Mouse (Mus musculus): ENCODE measurements around the gene Gm4871. TPM values are rescaled to one million over a fixed set of nuclear protein-coding genes. Genes with fewer than 3 reads are reported as not detected.

Gm4871 gene
- polyA plus RNA-seq (2012; rRNA removed), result not detected in 2 replicates

DNA sequence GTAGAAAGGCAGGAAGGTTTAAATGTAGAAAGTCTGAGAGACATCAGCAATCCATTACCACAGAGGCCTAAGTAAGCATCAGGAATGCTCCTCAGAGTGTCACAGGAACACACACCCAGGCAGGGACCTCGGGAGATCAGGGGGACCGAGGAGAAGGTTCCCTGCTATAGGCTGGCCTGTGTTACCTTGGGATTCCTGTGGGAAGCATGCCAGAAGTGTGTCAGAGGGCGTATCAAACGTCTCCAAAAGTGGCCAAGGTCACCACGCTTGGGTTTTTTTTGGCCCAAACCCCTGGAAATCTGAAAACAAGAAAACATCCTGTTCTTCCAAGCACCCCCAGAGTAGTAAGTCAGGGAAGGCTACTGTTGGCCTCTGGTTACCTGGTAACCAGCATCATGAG lies at the start of gene Gm4871:
Gene Gm4871, minus strand, starts transcription at position 364 of the 400 bp plus-strand sequence.

GRCm38 (mm10) chr5:145042690-145043089 lies 10.1 kb upstream of the Gm4871 start, which contains the start of gene 1700018F24Rik:
1700018F24Rik (plus strand) TSS chr5:145042990.

Other genes with a start within 250 kb of the Gm4871 start
- 38.1 and 41.5 TPM in 2 replicates for gene Smurf1, start 66.9 kb downstream of the Gm4871 start, polyA plus RNA-seq (2012; rRNA removed)
- gene 1700018F24Rik, start 10.2 kb upstream of the Gm4871 start, polyA plus RNA-seq (2012; rRNA removed), result not detected in 2 replicates
- gene Arpc1a, start 51.1 kb upstream of the Gm4871 start, polyA plus RNA-seq (2012; rRNA removed), result 107 and 120 TPM in 2 replicates
- 11.9 and 14.3 TPM in 2 replicates for gene Kpna7, start 51.3 kb upstream of the Gm4871 start, polyA plus RNA-seq (2012; rRNA removed)
- 1,010 and 1,065 TPM in 2 replicates for gene Arpc1b, start 81.5 kb upstream of the Gm4871 start, polyA plus RNA-seq (2012; rRNA removed)
- 25.8 and 33.3 TPM in 2 replicates for gene Pdap1, start 107.5 kb upstream of the Gm4871 start, polyA plus RNA-seq (2012; rRNA removed)
- gene Bud31, start 107.6 kb upstream of the Gm4871 start, polyA plus RNA-seq (2012; rRNA removed), result 50.3 and 53.3 TPM in 2 replicates
- 18.4 and 19.7 TPM in 2 replicates for gene Ptcd1, start 134.4 kb upstream of the Gm4871 start, polyA plus RNA-seq (2012; rRNA removed)
- 26.0 and 31.7 TPM in 2 replicates for gene Cpsf4, start 134.5 kb upstream of the Gm4871 start, polyA plus RNA-seq (2012; rRNA removed)
- gene Atp5j2, start 159.3 kb upstream of the Gm4871 start, polyA plus RNA-seq (2012; rRNA removed), result 55.2 and 72.4 TPM in 2 replicates
- gene Zkscan14, start 169.1 kb upstream of the Gm4871 start, polyA plus RNA-seq (2012; rRNA removed), result 2.6 and 3.5 TPM in 2 replicates
- 6.3 and 6.9 TPM in 2 replicates for gene Zkscan5, start 171.8 kb upstream of the Gm4871 start, polyA plus RNA-seq (2012; rRNA removed)
- 11.3 and 13.6 TPM in 2 replicates for gene Zfp655, start 199.0 kb upstream of the Gm4871 start, polyA plus RNA-seq (2012; rRNA removed)
- 27.8 and 30.3 TPM in 2 replicates for gene Zscan25, start 247.7 kb upstream of the Gm4871 start, polyA plus RNA-seq (2012; rRNA removed)